23 mouse cellular contexts compared by ENCODE assay signal in genomic region chr17:5877611-5878157, GRCm38 (mm10).
"Had no signal": no experiment of that assay in that cellular context is flagged by ENCODE, and none has a peak within 500 bp of the region (broad histone marks: within the 10 kb centered on the region; RNA-seq: fewer than 3 reads in every experiment).

No protein-coding gene starts in this region.

- H3K4me1 ChIP-seq: hindbrain, embryonic 10.5 days; hindbrain, embryonic 12.5 days had no signal

- DNase-seq: gastrocnemius, adult 2 months; gastrocnemius, postnatal 10 days; gastrocnemius, postnatal 25 days; heart, postnatal 10 days; heart, postnatal 4 days; kidney, adult 18-20 months; kidney, adult 8-10 months; kidney, postnatal 14 days; kidney, postnatal 36 days; layer of hippocampus, adult 9-11 months; layer of hippocampus, postnatal 36 days; left cerebral cortex, postnatal 4 days had no signal

- H3K9me3 ChIP-seq: heart, embryonic 10.5 days; heart, embryonic 12.5 days; hindbrain, embryonic 10.5 days; hindbrain, embryonic 12.5 days; intestine, embryonic 15.5 days; kidney, embryonic 15.5 days; limb, embryonic 13.5 days; limb, embryonic 15.5 days; liver, embryonic 12.5 days had no signal

- H3K4me3 ChIP-seq: gastrocnemius, adult 2 months; heart, embryonic 10.5 days; heart, embryonic 12.5 days; hindbrain, embryonic 10.5 days; hindbrain, embryonic 12.5 days; intestine, embryonic 15.5 days; kidney, embryonic 15.5 days; limb, embryonic 13.5 days; limb, embryonic 15.5 days; liver, embryonic 12.5 days had no signal

- H3K27me3 ChIP-seq: heart, embryonic 12.5 days; hindbrain, embryonic 12.5 days; intestine, embryonic 15.5 days; kidney, embryonic 15.5 days; limb, embryonic 13.5 days; limb, embryonic 15.5 days; liver, embryonic 12.5 days had no signal

- H3K27ac ChIP-seq: gastrocnemius, adult 2 months; heart, embryonic 10.5 days; hindbrain, embryonic 10.5 days; hindbrain, embryonic 12.5 days; hindbrain, embryonic 14.5 days; intestine, embryonic 15.5 days; kidney, embryonic 15.5 days; kidney, postnatal 0 days; limb, embryonic 13.5 days; limb, embryonic 15.5 days; liver, embryonic 12.5 days had no signal

- H3K36me3 ChIP-seq: heart, embryonic 10.5 days; heart, embryonic 12.5 days; hindbrain, embryonic 10.5 days; hindbrain, embryonic 12.5 days; intestine, embryonic 15.5 days; kidney, embryonic 15.5 days; limb, embryonic 13.5 days; limb, embryonic 15.5 days; liver, embryonic 12.5 days had no signal
